Mouse (Mus musculus) right cerebral cortex, postnatal 10 days (tissue): ENCODE data around the gene 4430402I18Rik.
"Not testable (repeated sequence)": the region's sequence is repeated elsewhere in the genome, so short reads cannot be mapped to it uniquely, and the experiment has no call there.

Source experiments
- DNase-seq, 2 experiments: peaks; one replicate each; pipeline ENCODE4 v3.0.0; 2021; ENCODE audit warnings: low spot score in 2 of 2

Gene 4430402I18Rik

DNA sequence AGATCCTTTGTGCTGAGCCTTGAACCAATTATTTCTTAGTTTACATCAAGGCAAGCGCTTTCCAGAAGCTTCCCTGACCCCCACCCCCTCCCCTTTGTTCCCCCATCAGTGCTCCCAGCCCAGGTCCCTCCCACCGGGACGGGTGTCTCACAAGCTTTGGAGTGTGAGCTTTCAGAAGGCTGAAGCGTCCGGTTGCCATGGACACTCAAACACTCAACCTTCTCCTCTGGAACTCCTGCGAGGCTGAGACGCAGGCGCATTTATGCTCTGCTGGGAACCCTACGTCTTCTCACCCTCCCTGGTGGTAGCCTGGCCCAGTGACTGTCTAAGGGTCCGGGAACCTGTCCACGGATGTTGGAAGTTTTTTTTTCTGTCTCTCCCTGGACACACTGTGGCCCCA, at the start of gene 4430402I18Rik:
Gene 4430402I18Rik, minus strand, starts transcription at position 149 of the 400 bp plus-strand sequence.
- DNase-seq = peak; percentile 61 to 72

DNA sequence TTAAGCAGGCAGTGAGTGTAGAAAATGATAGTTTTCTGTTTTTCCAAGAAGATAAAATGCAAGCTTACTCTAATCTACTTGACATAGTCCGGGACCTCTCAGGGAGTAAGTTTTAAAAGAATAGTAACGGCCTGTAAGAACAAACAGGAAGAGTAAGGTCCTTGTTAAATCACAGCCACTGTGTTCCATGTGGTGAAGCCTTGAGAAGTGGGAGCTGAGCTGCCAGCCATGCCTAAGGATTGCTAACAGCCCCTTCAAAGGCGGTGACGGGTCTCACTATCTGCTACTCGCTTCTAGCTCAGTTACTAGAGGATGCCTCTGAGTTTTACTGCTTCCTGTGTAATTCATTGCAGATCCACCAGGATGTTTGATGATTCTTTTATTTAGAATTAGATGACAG, 49.2 kb upstream of the 4430402I18Rik start:
- no peak for DNase-seq

DNA sequence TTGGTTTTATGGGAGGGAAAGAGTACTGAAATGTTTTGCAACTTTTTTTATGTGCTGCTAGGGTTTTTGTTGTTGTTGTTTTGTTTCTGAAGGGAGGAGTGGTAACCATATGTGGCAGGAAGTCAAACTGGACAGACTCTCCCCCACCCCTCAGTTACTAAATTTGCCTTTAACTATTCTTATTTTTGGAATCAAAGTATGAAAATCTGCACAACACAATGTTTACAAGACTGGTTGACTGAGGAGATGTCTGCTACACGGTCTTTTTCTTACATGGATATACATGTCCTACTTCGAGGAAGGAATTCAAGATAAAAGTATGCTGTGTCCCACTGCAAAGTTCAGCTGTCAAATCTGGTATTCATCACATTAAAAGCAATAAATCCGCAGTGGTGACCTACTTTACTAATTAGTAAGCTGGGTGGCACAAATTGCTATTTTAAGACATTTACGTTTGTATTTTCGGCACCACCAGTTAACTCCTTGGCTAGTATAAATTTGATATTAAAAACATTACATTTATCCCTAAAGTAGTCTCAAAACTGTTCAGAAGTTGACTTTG, 48.7 kb upstream of the 4430402I18Rik start:
- DNase-seq = no peak

DNA sequence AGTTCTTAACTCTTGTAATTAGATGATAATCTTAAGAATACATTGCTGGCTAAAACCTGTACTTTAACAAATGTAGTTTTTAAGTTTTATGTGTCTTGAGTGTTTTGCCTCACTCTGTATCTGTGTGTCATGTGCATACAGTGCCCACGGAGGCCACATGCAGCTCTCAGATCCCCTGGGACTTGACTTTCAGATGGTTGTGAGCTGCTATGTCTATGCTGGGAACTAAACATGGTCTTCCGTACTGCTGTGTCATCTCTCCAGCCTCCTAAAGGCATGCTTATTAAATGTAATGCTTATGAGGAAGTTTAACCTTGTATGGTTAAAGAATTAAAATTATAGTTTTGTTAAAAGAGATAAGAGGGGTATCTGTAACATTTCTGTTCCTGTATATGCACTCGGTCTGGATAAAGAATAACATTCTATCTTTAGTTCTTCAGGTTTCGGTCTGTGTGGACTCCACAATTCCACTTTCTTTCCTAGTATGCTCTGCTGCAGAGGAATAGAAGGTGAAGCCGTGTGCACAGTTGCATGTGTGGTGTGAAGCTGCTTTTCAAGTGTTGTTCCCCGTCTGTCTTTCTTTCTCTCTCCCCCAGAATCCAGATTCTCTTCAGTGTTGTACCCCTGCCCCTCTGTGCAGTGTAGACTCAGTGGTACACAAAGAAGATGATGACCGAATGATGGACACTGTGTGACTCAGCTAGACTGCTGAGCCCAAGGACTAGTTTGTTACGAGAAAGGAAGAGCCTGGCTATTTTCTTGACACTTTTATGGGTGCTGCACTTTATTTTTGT, 48.0 kb upstream of the 4430402I18Rik start:
- no peak for DNase-seq

DNA sequence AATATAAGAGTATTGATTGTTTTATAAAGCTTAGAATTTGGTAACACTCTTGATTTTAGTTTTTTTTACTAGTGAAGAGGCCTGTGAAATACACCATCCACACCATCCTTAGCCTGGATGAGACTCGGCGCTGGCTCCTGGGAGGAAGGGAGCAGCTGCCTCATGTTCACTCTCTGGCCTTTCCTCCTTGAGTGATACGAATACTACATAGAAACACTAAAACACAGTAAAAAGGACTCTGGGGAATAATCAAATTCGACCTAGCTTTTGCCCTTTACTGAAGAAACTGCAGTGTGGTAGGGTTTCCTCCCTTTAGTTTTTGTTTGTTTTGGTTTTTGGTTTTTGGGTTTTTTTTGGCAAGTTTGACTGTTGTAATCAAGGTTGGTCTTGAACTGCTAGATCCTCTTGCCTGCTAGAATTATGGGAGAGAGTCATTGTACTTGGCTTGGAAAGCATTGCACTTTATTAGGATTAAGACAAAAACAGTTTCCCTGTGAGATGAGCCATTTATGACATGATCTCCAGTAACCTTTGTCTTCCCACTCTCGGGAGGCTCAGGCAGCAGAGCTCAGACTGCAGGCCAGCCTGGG, 47.0 kb upstream of the 4430402I18Rik start:
- DNase-seq = no peak

DNA sequence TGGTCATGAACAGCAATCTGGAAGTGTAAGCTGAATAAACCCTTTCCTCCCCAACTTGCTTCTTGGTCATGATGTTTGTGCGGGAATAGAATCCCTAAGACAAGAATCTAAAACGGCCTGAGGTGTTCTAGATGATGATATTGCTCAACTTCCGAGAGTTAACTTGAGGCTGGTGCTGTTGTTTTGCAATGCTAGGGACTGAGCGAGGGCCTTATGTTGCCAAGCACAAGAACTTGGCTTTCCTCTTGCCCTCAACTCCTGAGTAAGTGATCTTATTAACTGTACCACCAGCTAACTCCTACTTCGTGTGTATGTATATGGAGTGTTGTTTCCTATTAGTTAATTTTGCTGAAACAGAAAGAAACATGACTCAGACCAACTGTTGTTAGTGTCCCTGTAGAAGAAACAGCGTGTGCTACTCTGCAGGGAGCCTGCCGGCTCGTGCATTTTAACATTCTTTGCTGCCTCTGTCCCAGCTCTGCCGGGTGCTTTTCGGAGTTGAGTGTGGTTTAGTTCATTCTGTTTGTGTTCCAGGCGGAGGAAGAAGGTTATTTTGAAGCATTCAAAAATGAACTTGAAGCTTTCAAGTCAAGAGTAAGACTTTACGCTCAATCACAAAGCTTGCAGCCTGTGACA, 43.9 kb upstream of the 4430402I18Rik start:
- DNase-seq = no peak

DNA sequence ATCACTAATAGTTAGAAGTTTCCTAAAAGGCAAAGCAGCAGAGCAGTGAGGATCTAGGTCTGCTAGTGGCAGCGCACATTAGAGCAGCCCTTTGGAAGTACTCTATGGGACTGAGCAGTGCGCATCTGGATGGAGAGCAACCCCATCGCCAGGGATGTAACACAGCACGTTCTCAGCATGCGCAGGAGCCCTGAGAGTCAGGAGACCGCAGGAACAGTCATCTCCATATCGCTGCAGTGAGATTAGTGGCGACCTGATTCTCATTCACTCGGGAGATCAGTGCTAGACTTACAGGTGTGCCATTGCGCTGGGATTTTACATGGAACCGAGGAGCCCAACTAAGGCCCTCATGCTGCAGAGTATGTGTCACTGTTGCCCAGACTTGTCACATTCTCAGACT, 41.4 kb upstream of the 4430402I18Rik start:
- DNase-seq = no peak

DNA sequence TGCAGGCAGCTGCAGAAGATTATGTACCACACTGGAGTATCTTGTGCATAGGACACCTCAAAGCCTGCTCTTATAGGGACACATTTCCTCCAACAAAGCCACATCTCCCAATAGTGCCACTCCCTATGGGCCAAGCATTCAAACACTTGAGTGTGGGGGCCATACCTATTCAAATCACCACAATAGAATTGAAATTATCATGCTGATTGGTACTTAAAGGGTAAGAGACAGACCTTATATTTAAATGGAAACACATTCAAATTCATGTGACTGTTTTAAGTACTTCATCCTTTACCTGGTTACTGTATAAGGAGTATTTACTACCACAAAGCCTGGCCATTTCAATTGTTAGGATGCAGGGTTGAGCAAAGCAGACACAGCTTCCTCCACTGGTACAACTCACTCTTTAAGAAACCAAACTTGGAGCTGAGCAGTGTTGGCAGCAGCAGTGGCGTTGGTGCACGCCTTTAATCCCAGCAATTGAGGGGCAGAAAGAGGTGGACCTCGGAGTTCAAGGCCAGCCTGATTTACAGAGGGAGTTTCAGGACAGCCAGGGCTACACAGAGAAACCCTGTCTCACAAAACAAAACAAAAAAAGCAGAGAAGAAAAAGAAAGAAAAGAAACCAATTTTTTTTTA, 40.6 kb upstream of the 4430402I18Rik start:
- no peak for DNase-seq

DNA sequence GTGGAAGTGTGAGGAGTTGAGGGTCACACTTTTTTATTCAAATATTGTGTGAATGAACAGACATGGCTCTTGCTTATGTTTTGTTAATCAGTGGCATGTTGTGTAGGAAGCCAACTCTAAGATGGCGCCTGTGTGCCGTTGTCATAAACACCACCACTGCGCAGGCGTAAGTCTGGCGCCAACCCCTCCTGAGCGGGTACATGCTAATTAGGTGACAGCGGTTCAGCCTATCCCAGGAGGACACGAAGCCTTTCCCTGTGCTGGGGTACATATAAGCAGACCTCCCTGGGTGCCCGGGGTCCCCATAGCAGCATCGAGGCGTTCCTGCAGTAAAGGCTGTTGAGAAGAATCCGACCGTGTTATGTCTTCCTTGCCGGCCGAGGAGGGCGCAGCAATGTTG, 32.7 kb upstream of the 4430402I18Rik start:
- not testable (repeated sequence) for DNase-seq

DNA sequence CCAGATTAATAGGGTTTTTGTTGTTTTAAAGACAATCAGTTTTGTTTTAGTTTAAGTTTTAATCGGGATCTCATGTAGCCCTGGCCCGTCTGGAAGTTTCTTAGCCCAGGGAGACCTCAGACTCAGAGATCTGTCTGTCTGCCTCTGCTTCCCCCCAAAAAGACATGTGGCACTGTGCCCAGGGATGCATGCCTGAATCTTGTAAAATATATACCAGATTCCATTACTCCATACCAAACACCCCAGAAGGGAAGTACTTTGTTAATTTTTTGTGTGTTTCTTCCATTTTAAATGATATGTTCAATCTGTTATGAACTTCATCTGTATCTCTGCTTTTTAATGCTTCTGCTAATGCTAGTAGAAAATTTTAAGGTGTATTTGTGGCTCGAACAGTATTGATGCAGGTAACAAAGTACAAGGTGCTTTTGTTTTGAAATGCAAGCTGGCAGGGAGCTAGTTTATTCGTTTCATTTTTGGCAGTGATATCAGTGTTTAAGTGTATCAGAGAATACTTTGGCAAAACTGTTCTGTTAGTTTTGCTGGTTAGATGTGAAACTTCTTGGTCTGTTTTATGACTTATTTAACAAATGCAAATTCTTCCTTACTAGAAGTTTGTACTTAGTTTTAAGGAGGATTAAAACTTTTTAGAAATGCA, 30.5 kb upstream of the 4430402I18Rik start:
- no peak for DNase-seq

DNA sequence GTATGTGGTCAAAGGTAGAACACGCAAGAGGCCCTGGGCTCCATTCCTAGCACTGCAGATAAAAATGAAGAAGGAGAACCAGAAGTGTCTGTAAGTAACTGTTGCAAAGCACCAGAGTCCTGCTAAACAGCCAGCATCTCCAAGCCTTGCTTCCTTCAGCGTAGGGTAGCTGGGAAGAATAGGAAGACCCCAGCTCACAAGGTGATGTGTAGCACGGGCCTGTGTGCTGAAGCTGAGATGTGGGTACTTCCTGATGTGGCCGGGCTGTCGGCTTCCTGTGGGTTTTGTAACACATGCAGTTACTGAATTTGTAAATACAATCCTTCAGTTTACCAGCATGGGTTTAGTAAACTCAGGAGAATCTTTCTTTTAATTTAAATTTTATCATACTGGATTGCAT, 27.8 kb upstream of the 4430402I18Rik start:
- DNase-seq = no peak

DNA sequence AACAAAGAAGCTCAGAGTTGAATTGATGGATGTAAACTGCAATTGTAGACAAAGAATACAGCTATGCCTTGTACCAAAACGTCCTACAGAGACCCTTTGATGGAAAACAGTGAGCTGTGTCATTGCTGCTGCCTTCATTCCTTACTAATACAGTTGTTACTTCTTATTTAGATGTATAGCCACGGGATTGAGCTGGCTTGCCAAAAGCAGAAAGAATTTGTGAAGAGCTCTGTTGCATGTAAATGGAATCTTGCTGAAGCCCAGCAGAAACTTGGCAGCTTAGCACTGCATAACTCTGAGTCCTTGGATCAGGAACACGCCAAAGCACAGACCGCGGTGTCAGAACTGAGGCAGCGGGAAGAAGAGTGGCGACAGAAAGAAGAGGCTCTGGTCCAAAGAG, 27.3 kb upstream of the 4430402I18Rik start:
- peak; percentile 74 to 80 for DNase-seq

DNA sequence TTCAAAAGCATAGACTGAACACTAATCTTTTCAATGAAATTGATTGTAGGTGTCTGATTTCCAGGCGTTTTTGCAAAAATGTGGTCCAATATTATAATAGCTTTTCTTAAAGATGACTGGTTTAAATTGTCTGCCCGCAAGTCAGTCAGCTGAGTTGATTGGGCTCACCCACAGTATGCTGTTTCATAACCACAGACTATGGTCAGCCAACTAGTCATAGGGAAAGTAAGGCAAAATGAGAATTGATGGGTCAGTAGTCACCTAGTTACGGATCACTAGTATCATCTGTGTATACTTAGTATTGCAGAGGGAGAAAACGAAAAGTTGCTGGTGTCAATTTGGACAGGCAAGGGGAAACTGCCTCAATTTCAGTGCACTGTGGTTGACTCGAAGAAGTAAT, 23.8 kb upstream of the 4430402I18Rik start:
- DNase-seq = no peak

DNA sequence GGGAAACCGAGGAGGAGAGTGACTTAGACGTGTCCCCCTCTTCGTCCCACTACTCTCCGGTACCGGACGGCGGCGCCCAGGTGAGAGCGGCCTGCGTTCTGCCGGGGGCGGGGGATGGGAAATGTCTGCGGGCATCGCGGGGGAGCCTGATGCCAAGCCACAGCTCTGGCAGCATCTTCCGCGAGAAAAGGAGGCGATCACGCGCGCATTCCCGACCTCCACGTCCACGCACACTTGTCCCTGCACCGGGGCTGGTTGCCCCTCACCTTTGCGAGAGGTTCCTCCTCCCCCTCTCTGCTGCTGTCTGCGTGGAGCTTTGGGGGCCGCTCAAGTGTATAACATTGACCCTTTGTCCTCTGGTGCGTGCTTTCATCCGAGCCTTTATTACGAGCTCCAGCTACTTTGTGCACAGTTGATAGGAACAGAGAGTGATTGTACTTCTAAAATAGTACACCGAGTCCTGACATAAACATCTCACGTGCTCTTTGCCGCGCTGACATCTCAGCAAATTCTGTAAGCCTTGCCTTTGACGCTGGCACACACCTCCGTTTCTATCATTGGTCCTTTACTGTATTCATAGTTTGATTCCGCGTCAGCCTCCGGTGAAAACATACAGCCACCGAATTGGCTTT, 23.1 kb upstream of the 4430402I18Rik start:
- peak; percentile 49 to 56 for DNase-seq

DNA sequence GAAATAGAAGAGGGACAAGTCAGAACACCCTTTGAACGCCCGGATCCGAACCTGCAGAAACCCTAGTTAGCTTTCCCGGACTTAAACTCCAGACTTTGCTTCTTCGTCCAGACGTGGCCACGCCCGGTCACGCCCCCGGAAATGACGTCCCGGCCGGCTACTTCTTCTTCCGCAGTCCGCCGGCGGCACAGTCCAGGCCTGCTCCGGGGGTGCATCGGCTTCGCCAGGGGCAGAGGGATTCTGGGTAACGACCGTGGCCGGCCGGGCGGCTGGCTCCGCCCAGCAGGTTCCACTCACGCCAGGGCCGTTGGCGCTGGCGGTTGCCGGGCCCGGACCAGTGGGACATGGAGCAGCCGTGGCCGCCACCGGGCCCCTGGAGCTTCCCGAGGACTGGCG, 22.6 kb upstream of the 4430402I18Rik start, which contains the start of gene Cdc37l1:
Gene Cdc37l1, plus strand, starts transcription at position 159 of the 396 bp plus-strand sequence.
- DNase-seq = peak; percentile 97

DNA sequence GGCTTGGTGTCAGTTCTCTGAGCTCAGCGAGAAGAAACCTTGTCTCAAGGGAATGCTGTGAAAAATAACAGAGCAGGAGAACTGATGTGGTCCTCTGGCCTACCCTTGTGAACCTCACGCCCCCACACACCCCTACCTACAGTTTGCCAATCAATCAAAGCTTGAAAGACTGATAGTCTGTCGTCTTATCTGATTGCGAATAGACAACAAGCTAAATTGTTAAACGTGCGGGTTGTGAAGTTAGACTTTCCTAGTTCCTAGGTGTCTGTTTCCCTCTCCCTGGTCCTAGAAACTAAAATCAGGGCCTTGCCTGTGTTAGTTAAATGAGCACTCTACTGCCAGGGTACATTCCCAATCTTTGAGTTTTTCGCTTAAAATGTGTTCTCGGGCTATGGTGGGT, 21.9 kb upstream of the 4430402I18Rik start:
- no peak for DNase-seq

DNA sequence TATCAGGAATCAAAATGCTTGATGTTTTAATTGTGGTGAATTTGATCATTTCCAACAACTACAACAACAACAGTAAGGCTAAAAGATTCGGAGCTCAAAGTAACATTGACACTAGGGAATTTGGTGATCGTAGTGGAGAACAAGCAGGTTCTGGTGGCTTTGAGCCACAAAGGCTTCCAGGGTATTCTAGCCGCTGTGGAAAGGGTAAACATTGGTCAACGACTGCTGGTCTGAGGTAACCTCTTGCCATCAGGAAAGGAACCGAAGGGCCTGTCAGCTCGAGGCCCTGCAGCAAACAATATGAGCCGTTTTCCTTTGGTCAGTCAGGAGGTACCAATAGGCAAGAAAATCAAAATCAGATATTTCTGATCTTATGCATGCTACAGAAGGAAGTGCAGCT, 15.0 kb upstream of the 4430402I18Rik start:
- no peak for DNase-seq

DNA sequence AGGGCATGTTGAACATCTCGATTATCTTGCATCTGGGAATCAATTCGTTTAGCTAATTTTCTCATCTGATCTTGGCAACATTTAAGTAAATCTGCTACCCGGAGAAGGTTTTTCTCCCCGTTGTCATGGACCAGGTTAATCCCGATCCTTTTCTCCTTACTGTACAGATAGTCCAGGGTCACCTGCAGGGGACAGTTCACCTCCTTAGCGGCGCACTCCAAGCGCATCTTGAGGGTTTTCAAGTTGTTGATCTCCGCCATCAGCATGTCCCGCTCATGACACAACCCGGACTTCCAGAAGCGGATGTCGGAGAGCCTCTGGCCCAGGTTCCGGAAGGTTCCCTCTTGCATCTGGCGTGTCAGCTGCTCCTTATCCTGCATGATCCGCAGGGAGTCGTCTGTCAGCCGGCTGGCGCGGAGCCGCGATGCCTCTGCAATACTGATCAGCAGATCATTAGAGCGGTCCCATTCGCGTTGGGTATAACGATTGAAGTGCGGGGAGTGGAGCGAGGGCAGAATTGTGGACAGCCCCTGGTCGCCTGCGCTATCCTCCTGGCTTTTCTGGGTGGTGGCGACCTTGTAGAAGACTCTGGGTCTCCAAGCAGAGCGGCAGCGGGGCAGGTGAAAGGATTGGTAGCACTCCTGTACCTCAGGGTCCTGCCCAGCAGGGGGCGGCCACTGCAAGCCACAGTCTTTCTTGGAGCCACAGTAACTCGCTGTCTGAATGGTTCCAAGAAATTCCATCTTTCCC, 7.4 kb upstream of the 4430402I18Rik start:
- DNase-seq = peak; percentile 75 to 81

DNA sequence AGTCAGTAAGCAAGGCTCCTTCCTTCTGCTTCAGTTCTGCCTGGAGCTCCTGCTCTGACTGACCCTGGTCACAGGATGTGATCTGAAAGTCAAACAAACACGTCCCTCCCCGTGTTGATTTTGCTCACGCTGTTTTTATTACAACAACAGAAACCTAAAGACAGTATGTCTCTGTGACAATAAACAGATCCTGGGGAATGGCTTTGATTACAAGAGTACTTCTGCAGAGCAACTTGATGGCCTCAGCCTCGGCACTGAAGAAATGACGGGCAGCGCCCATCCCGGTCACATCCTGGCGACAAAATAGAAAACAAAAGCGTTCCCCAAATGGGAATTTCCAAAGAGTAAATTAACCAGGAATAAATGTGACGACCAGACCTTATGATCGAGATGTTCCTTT, 2.7 kb upstream of the 4430402I18Rik start:
- DNase-seq = no peak

DNA sequence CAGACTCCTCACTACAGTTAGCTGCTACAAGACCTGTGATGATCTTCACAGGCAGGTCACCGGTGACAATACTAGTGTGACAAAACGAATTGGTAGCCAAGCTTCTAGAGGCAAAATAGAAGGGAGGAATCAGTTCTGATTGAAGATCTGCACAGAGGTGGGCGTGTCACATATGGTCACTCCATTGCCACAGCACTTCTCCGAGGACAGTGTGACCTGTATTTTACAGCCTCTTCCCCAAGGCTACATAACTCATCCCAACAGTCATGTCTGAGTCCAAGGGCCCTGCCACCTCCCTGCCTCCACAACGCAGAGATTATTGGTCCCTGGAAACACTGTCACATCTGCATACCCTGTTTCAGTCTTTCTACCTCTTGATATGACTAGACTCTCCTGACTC, 1.6 kb upstream of the 4430402I18Rik start:
- DNase-seq = no peak
